Mouse (Mus musculus): ENCODE measurements around the gene Nampt. TPM values are rescaled to one million over a fixed set of nuclear protein-coding genes. Genes with fewer than 3 reads are reported as not detected.

The Nampt gene
- polyA plus RNA-seq, 1 experiment, result 40.6 TPM

GRCm38 (mm10) chr12:32820688-32821503 lies 1.6 kb downstream of the Nampt start:
- peak overlapping the region; percentile 78 for H3K4me3 ChIP-seq (ENCODE audit: insufficient read depth, low read length)
- H3K27ac ChIP-seq (ENCODE audit: insufficient read depth, low read length), result peak overlapping the region; percentile 83
- H3K4me1 ChIP-seq (ENCODE audit: control insufficient read depth, insufficient read depth, low read length), result 0 out of 2 replicates have a peak, but pooled peaks cover 4% of the 10 kb centered on the region
- peak; percentile 10; the same call in 1 of the 2 replicates for TF ChIP-seq CTCF (IDR thresholded peaks at IDR 0.05; ENCODE audit: borderline replicate concordance, insufficient read depth, low read length)
- TF ChIP-seq POLR2A (IDR thresholded peaks at IDR 0.05; ENCODE audit: low read depth, low read length), result no peak; the same call in 1 of the 2 replicates

- no peak for TF ChIP-seq CTCF (IDR thresholded peaks at IDR 0.05; ENCODE audit: borderline replicate concordance, insufficient read depth, low read length)
- no peak for TF ChIP-seq POLR2A (IDR thresholded peaks at IDR 0.05; ENCODE audit: low read depth, low read length)
- H3K4me1 ChIP-seq (ENCODE audit: control insufficient read depth, insufficient read depth, low read length), result 0 out of 2 replicates have a peak, but pooled peaks cover 4% of the 10 kb centered on the region
- H3K27ac ChIP-seq (ENCODE audit: insufficient read depth, low read length), result no peak overlapping the region
- H3K4me3 ChIP-seq (ENCODE audit: insufficient read depth, low read length), result peak overlapping the region; percentile 78
Observed at GRCm38 (mm10) chr12:32821504-32822011, 2.2 kb downstream of the Nampt start.

DNA sequence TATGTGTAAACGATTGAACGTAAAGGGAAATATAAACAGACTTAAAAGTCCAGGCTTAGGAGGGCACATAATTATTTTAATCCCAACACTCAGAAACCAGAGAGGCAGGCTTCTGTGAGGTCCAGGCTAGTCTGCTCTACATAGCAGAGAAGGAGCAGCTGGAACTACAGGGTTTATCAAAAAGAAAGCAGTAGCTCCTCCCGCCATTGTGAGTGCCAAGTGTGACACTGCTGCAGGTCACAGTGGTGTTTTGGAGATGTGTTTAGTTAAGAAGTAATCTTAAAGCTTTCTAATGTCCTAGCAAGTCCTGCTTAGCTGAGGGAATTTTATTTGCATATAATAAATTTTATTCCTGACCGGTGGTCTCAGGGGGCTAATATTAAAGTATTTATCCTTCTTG lies 2.7 kb downstream of the Nampt start:
- no peak overlapping the region for H3K27ac ChIP-seq (ENCODE audit: insufficient read depth, low read length)
- no peak overlapping the region for H3K4me3 ChIP-seq (ENCODE audit: insufficient read depth, low read length)
- 0 out of 2 replicates have a peak, but pooled peaks cover 4% of the 10 kb centered on the region for H3K4me1 ChIP-seq (ENCODE audit: control insufficient read depth, insufficient read depth, low read length)
- TF ChIP-seq CTCF (IDR thresholded peaks at IDR 0.05; ENCODE audit: borderline replicate concordance, insufficient read depth, low read length) (no peak), POLR2A (IDR thresholded peaks at IDR 0.05; ENCODE audit: low read depth, low read length) (no peak)

GRCm38 (mm10) chr12:32824586-32824985 lies 5.2 kb downstream of the Nampt start:
- TF ChIP-seq POLR2A (IDR thresholded peaks at IDR 0.05; ENCODE audit: low read depth, low read length) (no peak), CTCF (IDR thresholded peaks at IDR 0.05; ENCODE audit: borderline replicate concordance, insufficient read depth, low read length) (no peak)
- no peak overlapping the region for H3K27ac ChIP-seq (ENCODE audit: insufficient read depth, low read length)
- H3K4me3 ChIP-seq (ENCODE audit: insufficient read depth, low read length), result no peak overlapping the region
- 0 out of 2 replicates have a peak, but pooled peaks cover 2% of the 10 kb centered on the region for H3K4me1 ChIP-seq (ENCODE audit: control insufficient read depth, insufficient read depth, low read length)

GRCm38 (mm10) chr12:32826971-32827370 lies 7.6 kb downstream of the Nampt start:
- Histone ChIP-seq H3K4me3 (ENCODE audit: insufficient read depth, low read length) (no peak overlapping the region), H3K4me1 (ENCODE audit: control insufficient read depth, insufficient read depth, low read length) (0 out of 2 replicates have a peak, but pooled peaks cover 2% of the 10 kb centered on the region), H3K27ac (ENCODE audit: insufficient read depth, low read length) (no peak overlapping the region)
- TF ChIP-seq CTCF (IDR thresholded peaks at IDR 0.05; ENCODE audit: borderline replicate concordance, insufficient read depth, low read length) (peak; percentile 53; the same call in 1 of the 2 replicates), POLR2A (IDR thresholded peaks at IDR 0.05; ENCODE audit: low read depth, low read length) (no peak)

DNA sequence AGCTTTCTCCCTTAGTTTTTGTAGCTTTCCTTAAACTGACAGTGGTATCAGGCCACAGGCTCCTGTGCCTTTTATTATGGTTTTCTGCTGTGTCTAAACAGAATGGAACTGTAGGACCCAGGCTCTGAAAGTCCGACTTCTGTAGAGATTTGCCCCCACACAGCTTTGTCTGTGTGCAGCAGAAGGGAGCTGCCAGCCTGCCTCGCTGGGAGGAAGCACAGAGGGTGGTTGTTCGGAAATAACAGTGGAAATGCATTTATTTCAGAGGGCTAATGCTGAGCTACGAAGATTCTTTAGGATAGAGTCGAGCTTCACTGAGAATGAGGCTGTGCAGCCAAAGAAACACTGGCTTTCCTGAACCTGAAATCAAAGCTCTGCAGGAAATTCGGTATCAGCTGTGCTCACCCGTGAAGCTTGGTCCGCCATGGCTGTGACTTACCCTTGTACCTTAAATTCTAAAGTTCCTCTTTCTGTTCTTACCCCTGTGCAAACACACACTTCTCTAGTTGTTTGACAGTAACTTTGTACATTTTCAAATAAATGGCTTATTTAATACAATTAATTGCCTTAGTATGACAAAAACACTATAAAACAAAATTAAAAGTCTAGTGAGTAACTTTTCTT lies 8.9 kb downstream of the Nampt start:
- no peaks in the 10 kb centered on the region for H3K4me1 ChIP-seq (ENCODE audit: control insufficient read depth, insufficient read depth, low read length)
- H3K27ac ChIP-seq (ENCODE audit: insufficient read depth, low read length), result no peak overlapping the region
- no peak overlapping the region for H3K4me3 ChIP-seq (ENCODE audit: insufficient read depth, low read length)
- TF ChIP-seq POLR2A (IDR thresholded peaks at IDR 0.05; ENCODE audit: low read depth, low read length), result no peak
- TF ChIP-seq CTCF (IDR thresholded peaks at IDR 0.05; ENCODE audit: borderline replicate concordance, insufficient read depth, low read length), result no peak

DNA sequence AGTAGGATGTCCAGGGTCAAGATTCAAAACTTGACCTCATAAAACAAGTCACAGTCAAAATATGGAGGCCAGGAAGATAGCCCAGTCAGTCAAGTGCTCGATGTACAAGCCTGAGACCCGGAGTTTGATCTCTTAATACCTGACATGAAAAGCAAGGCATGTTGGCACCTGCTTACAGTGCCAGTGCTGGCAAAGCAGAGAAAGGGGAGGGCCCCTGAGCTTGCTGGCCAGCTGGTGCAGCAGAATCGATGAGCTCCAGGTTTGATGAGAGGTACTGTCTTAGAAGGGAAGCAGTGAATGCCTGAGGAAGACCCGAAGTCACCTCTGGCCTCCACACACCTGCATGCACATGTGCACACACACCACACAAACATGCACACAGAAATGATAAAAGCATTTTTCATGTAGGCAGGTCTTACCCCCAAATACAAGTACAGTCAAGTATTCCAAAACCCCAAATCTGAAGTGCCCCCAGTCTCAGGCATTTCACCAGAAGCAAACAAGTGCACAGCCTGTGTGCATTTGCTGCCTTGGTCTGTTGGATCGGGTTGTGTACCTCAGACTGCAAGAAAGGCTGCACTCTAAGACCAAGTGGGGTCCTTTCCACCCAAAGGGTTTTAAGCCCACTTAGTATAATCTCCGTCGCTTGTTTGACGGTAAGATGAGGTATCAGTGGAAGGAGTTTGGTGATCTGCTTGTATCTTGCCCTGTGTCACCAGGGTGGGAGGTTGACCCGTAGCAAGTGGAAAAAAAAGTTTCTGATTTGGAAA lies 10.2 kb downstream of the Nampt start:
- Histone ChIP-seq H3K4me1 (ENCODE audit: control insufficient read depth, insufficient read depth, low read length) (no peaks in the 10 kb centered on the region), H3K27ac (ENCODE audit: insufficient read depth, low read length) (no peak overlapping the region), H3K4me3 (ENCODE audit: insufficient read depth, low read length) (no peak overlapping the region)
- TF ChIP-seq POLR2A (IDR thresholded peaks at IDR 0.05; ENCODE audit: low read depth, low read length) (no peak), CTCF (IDR thresholded peaks at IDR 0.05; ENCODE audit: borderline replicate concordance, insufficient read depth, low read length) (no peak)

DNA sequence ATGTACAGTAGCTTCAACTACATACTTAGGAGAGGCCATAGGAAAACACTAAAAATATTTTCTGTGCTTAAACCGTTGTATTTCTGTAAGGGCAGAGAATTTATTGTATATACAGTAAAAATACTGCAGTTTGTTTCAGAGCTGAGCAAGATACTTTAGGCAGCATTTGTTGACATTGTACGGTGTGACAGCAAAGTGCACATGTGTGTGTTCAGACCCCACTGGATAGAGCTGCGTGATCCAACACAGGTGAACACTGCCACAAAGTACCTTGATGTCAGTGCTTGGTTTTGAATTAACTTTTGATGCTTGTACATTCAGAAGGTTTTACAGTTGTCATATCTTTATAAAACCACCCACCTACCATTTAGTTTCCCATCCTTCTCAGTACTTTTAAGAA lies 12.7 kb downstream of the Nampt start:
- no peak overlapping the region for H3K4me3 ChIP-seq (ENCODE audit: insufficient read depth, low read length)
- TF ChIP-seq CTCF (IDR thresholded peaks at IDR 0.05; ENCODE audit: borderline replicate concordance, insufficient read depth, low read length), result no peak
- no peak for TF ChIP-seq POLR2A (IDR thresholded peaks at IDR 0.05; ENCODE audit: low read depth, low read length)
- H3K4me1 ChIP-seq (ENCODE audit: control insufficient read depth, insufficient read depth, low read length), result 0 out of 2 replicates have a peak, but pooled peaks cover 3% of the 10 kb centered on the region
- H3K27ac ChIP-seq (ENCODE audit: insufficient read depth, low read length), result no peak overlapping the region

GRCm38 (mm10) chr12:32834781-32835180 lies 15.4 kb downstream of the Nampt start:
- H3K27ac ChIP-seq (ENCODE audit: insufficient read depth, low read length), result no peak overlapping the region; the same call in 1 of the 2 replicates
- no peak for TF ChIP-seq POLR2A (IDR thresholded peaks at IDR 0.05; ENCODE audit: low read depth, low read length)
- TF ChIP-seq CTCF (IDR thresholded peaks at IDR 0.05; ENCODE audit: borderline replicate concordance, insufficient read depth, low read length), result no peak
- no peak overlapping the region for H3K4me3 ChIP-seq (ENCODE audit: insufficient read depth, low read length)
- 0 out of 2 replicates have a peak, but pooled peaks cover 3% of the 10 kb centered on the region for H3K4me1 ChIP-seq (ENCODE audit: control insufficient read depth, insufficient read depth, low read length)

Measured in embryonic fibroblast, embryonic 13.5 days (primary cell).